Mouse (Mus musculus): Measurements from ENCODE around the gene Sco1. TPM values are rescaled to one million over a fixed set of nuclear protein-coding genes. Genes with fewer than 3 reads are reported as not detected.

Sco1 gene
- polyA plus RNA-seq, 1 experiment from 2014 or later, result 22.5 TPM

- Histone ChIP-seq H3K27me3 (ENCODE audit: low read depth, poor library complexity, severe bottlenecking) (peaks cover 27% of the 10 kb centered on the region), H3K27ac (replicated peaks) (peak within 1 kb of the TSS; percentile 93), H3K4me1 (peaks cover 35% of the 10 kb centered on the region), H3K4me3 (peak within 1 kb of the TSS; percentile 65), H3K9me3 (replicated peaks) (no peaks in the 10 kb centered on the region), H3K36me3 (no peaks in the 10 kb centered on the region)
- peak; percentile 97 for DNase-seq (ENCODE audit: low spot score)
- 2% methylated on average over 35 of the region's 35 CpGs for WGBS
These were observed 27.5 kb upstream of the Sco1 start, which contains the start of gene Tmem220 for GRCm38 (mm10) chr11:67024867-67025477. Gene Tmem220 (plus strand): TSS chr11:67025154.

GRCm38 (mm10) chr11:67030904-67031602 is 21.4 kb upstream of the Sco1 start:
- Histone ChIP-seq H3K9me3 (replicated peaks) (no peaks in the 10 kb centered on the region), H3K27ac (replicated peaks) (no peak overlapping the region), H3K27me3 (ENCODE audit: low read depth, poor library complexity, severe bottlenecking) (no peaks in the 10 kb centered on the region), H3K36me3 (0 out of 2 replicates have a peak, but pooled peaks cover under 1% of the 10 kb centered on the region), H3K4me1 (no peaks in the 10 kb centered on the region), H3K4me3 (no peak overlapping the region)
- DNase-seq (ENCODE audit: low spot score), result no peak
- 62% methylated on average over 16 of the region's 16 CpGs for WGBS

GRCm38 (mm10) chr11:67031603-67031915 is 20.9 kb upstream of the Sco1 start:
- no peak for DNase-seq (ENCODE audit: low spot score)
- H3K9me3 ChIP-seq (replicated peaks), result no peaks in the 10 kb centered on the region
- 81% methylated on average over 2 of the region's 2 CpGs for WGBS

GRCm38 (mm10) chr11:67034775-67035485 is 17.5 kb upstream of the Sco1 start:
- H3K27ac ChIP-seq (replicated peaks), result no peak overlapping the region
- WGBS, result 89% methylated on average over 4 of the region's 4 CpGs
- H3K4me1 ChIP-seq, result no peaks in the 10 kb centered on the region
- no peaks in the 10 kb centered on the region for H3K9me3 ChIP-seq (replicated peaks)
- H3K27me3 ChIP-seq (ENCODE audit: low read depth, poor library complexity, severe bottlenecking), result no peaks in the 10 kb centered on the region
- DNase-seq (ENCODE audit: low spot score), result no peak
- peaks cover 32% of the 10 kb centered on the region for H3K36me3 ChIP-seq
- no peak overlapping the region for H3K4me3 ChIP-seq

More at GRCm38 (mm10) chr11:67031603-67031915, 20.9 kb upstream of the Sco1 start:
- H3K27me3 ChIP-seq (ENCODE audit: low read depth, poor library complexity, severe bottlenecking), result no peaks in the 10 kb centered on the region
- no peak overlapping the region for H3K4me3 ChIP-seq
- H3K36me3 ChIP-seq, result 0 out of 2 replicates have a peak, but pooled peaks cover 3% of the 10 kb centered on the region
- H3K27ac ChIP-seq (replicated peaks), result no peak overlapping the region
- no peaks in the 10 kb centered on the region for H3K4me1 ChIP-seq

GRCm38 (mm10) chr11:67036229-67036628 is 16.2 kb upstream of the Sco1 start:
- peaks cover 45% of the 10 kb centered on the region for H3K36me3 ChIP-seq
- WGBS, result 95% methylated on average over 6 of the region's 6 CpGs

GRCm38 (mm10) chr11:67036892-67037291 is 15.6 kb upstream of the Sco1 start:
- H3K4me1 ChIP-seq, result no peaks in the 10 kb centered on the region
- no peak overlapping the region for H3K4me3 ChIP-seq
- H3K9me3 ChIP-seq (replicated peaks), result no peaks in the 10 kb centered on the region
- no peak for DNase-seq (ENCODE audit: low spot score)
- 95% methylated on average over 9 of the region's 9 CpGs for WGBS
- H3K27me3 ChIP-seq (ENCODE audit: low read depth, poor library complexity, severe bottlenecking), result no peaks in the 10 kb centered on the region
- H3K27ac ChIP-seq (replicated peaks), result no peak overlapping the region
- H3K36me3 ChIP-seq, result peaks cover 52% of the 10 kb centered on the region

More at GRCm38 (mm10) chr11:67036229-67036628, 16.2 kb upstream of the Sco1 start:
- no peak overlapping the region for H3K27ac ChIP-seq (replicated peaks)
- H3K4me3 ChIP-seq, result no peak overlapping the region
- H3K9me3 ChIP-seq (replicated peaks), result no peaks in the 10 kb centered on the region
- no peaks in the 10 kb centered on the region for H3K4me1 ChIP-seq
- DNase-seq (ENCODE audit: low spot score), result no peak
- H3K27me3 ChIP-seq (ENCODE audit: low read depth, poor library complexity, severe bottlenecking), result no peaks in the 10 kb centered on the region

GRCm38 (mm10) chr11:67039799-67040198 is 12.7 kb upstream of the Sco1 start:
- DNase-seq (ENCODE audit: low spot score), result no peak
- Histone ChIP-seq H3K27ac (replicated peaks) (no peak overlapping the region), H3K9me3 (replicated peaks) (no peaks in the 10 kb centered on the region), H3K27me3 (ENCODE audit: low read depth, poor library complexity, severe bottlenecking) (no peaks in the 10 kb centered on the region), H3K36me3 (peaks cover 57% of the 10 kb centered on the region), H3K4me1 (peaks cover 6% of the 10 kb centered on the region), H3K4me3 (no peak overlapping the region)
- 88% methylated on average over 3 of the region's 3 CpGs for WGBS

- no peaks in the 10 kb centered on the region for H3K27me3 ChIP-seq (ENCODE audit: low read depth, poor library complexity, severe bottlenecking)
- H3K4me1 ChIP-seq, result peaks cover 6% of the 10 kb centered on the region
- peaks cover 63% of the 10 kb centered on the region for H3K36me3 ChIP-seq
- H3K27ac ChIP-seq (replicated peaks), result no peak overlapping the region
- no peak overlapping the region for H3K4me3 ChIP-seq
- DNase-seq (ENCODE audit: low spot score), result no peak
- 96% methylated on average over 6 of the region's 6 CpGs for WGBS
- no peaks in the 10 kb centered on the region for H3K9me3 ChIP-seq (replicated peaks)
These were observed 12.0 kb upstream of the Sco1 start for GRCm38 (mm10) chr11:67040483-67040882.

- no peaks in the 10 kb centered on the region for H3K27me3 ChIP-seq (ENCODE audit: low read depth, poor library complexity, severe bottlenecking)
- WGBS, result 41% methylated on average over 8 of the region's 8 CpGs
- peaks cover 58% of the 10 kb centered on the region for H3K36me3 ChIP-seq
- peaks cover 6% of the 10 kb centered on the region for H3K4me1 ChIP-seq
- no peaks in the 10 kb centered on the region for H3K9me3 ChIP-seq (replicated peaks)
- no peak overlapping the region for H3K4me3 ChIP-seq
- no peak overlapping the region for H3K27ac ChIP-seq (replicated peaks)
- no peak for DNase-seq (ENCODE audit: low spot score)
These were observed 9.5 kb upstream of the Sco1 start for GRCm38 (mm10) chr11:67043007-67043406.

- peaks cover 6% of the 10 kb centered on the region for H3K4me1 ChIP-seq
- WGBS, result 85% methylated on average over 6 of the region's 6 CpGs
- DNase-seq (ENCODE audit: low spot score), result no peak
- H3K4me3 ChIP-seq, result no peak overlapping the region
- H3K36me3 ChIP-seq, result peaks cover 52% of the 10 kb centered on the region
- H3K9me3 ChIP-seq (replicated peaks), result no peaks in the 10 kb centered on the region
- no peak overlapping the region for H3K27ac ChIP-seq (replicated peaks)
- no peaks in the 10 kb centered on the region for H3K27me3 ChIP-seq (ENCODE audit: low read depth, poor library complexity, severe bottlenecking)
These were observed 7.5 kb upstream of the Sco1 start for GRCm38 (mm10) chr11:67044959-67045358.

- Histone ChIP-seq H3K4me1 (peaks cover 16% of the 10 kb centered on the region), H3K36me3 (peaks cover 41% of the 10 kb centered on the region), H3K27me3 (ENCODE audit: low read depth, poor library complexity, severe bottlenecking) (no peaks in the 10 kb centered on the region), H3K9me3 (replicated peaks) (no peaks in the 10 kb centered on the region), H3K27ac (replicated peaks) (no peak overlapping the region), H3K4me3 (no peak overlapping the region)
- 94% methylated on average over 5 of the region's 5 CpGs for WGBS
- no peak for DNase-seq (ENCODE audit: low spot score)
These were observed 5.3 kb upstream of the Sco1 start for GRCm38 (mm10) chr11:67047199-67047598.

GRCm38 (mm10) chr11:67048496-67048895 is 4.0 kb upstream of the Sco1 start:
- Histone ChIP-seq H3K9me3 (replicated peaks) (no peaks in the 10 kb centered on the region), H3K27ac (replicated peaks) (no peak overlapping the region), H3K4me3 (no peak overlapping the region), H3K36me3 (peaks cover 37% of the 10 kb centered on the region), H3K27me3 (ENCODE audit: low read depth, poor library complexity, severe bottlenecking) (no peaks in the 10 kb centered on the region), H3K4me1 (peaks cover 17% of the 10 kb centered on the region)
- DNase-seq (ENCODE audit: low spot score), result no peak
- 95% methylated on average over 8 of the region's 8 CpGs for WGBS

GRCm38 (mm10) chr11:67049256-67049655 is 3.2 kb upstream of the Sco1 start:
- Histone ChIP-seq H3K4me1 (peaks cover 24% of the 10 kb centered on the region), H3K27me3 (ENCODE audit: low read depth, poor library complexity, severe bottlenecking) (no peaks in the 10 kb centered on the region), H3K9me3 (replicated peaks) (no peaks in the 10 kb centered on the region), H3K4me3 (no peak overlapping the region), H3K27ac (replicated peaks) (no peak overlapping the region), H3K36me3 (peaks cover 37% of the 10 kb centered on the region)
- DNase-seq (ENCODE audit: low spot score), result no peak
- 93% methylated on average over 3 of the region's 3 CpGs for WGBS
